Mouse (Mus musculus) stomach, postnatal 0 days (tissue): Measurements from ENCODE around the gene Gprc5c.

ENCODE experiments used
- CTCF ChIP-seq: IDR thresholded peaks from 2 replicates; pipeline ENCODE4 v1.5.1; 2016; ENCODE audit warnings: antibody characterized with exemption, low read depth, mild to moderate bottlenecking, moderate library complexity
- EP300 ChIP-seq: optimal IDR thresholded peaks from 2 replicates; pipeline ENCODE3; 2016; ENCODE audit warnings: antibody characterized with exemption

- TF ChIP-seq EP300 (no peak), CTCF (no peak)
These were observed 28.7 kb downstream of the Gprc5c start for GRCm38 (mm10) chr11:114879666-114880065.
